Mouse (Mus musculus) cerebellum, adult 9-10 months (tissue): Measurements from ENCODE around the gene Olfr1039.
"Not testable (repeated sequence)": the region's sequence is repeated elsewhere in the genome, so short reads cannot be mapped to it uniquely, and the experiment has no call there.

Experiments used
- DNase-seq: peaks from one replicate; pipeline ENCODE4 v3.0.0; 2022

The Olfr1039 gene

GRCm38 (mm10) chr2:86135828-86136227 lies at the start of gene Olfr1039:
Gene Olfr1039 (minus strand): TSS chr2:86135928.
- no peak for DNase-seq

- no peak for DNase-seq
These were observed 44.2 kb upstream of the Olfr1039 start for GRCm38 (mm10) chr2:86179950-86180349.

- no peak for DNase-seq
These were observed 42.0 kb upstream of the Olfr1039 start, which contains the start of gene Olfr1044 for GRCm38 (mm10) chr2:86177720-86178119. Gene Olfr1044 (minus strand): TSS chr2:86177820.

GRCm38 (mm10) chr2:86175422-86175821 lies 39.7 kb upstream of the Olfr1039 start:
- DNase-seq, result not testable (repeated sequence)

- DNase-seq, result no peak
These were observed 31.7 kb upstream of the Olfr1039 start, which contains the start of gene Olfr1043 for GRCm38 (mm10) chr2:86167422-86167821. Gene Olfr1043 (minus strand): TSS chr2:86167522.

- no peak for DNase-seq
These were observed 26.0 kb upstream of the Olfr1039 start, which contains the start of gene Olfr1042 for GRCm38 (mm10) chr2:86161738-86162137. Gene Olfr1042 (minus strand): TSS chr2:86161838.

- DNase-seq, result no peak
These were observed 10.9 kb upstream of the Olfr1039 start, which contains the start of gene Olfr1040 for GRCm38 (mm10) chr2:86146632-86147031. Gene Olfr1040 (minus strand): TSS chr2:86146732.

- no peak for DNase-seq
These were observed 48.4 kb downstream of the Olfr1039 start, which contains the start of gene Olfr1037 for GRCm38 (mm10) chr2:86087285-86087684. Gene Olfr1037 (minus strand): TSS chr2:86087385.

GRCm38 (mm10) chr2:86080478-86080877 lies 55.2 kb downstream of the Olfr1039 start:
- DNase-seq, result not testable (repeated sequence)
